Mouse (Mus musculus): ENCODE data around the gene En2.

Gene En2

GRCm38 (mm10) chr5:28165358-28166255 is at the start of gene En2:
TSS of gene En2 (plus strand) at chr5:28165694.
- no peak for DNase-seq (ENCODE audit: low read depth)

GRCm38 (mm10) chr5:28117251-28117880 is 48.1 kb upstream of the En2 start:
- no peak for DNase-seq (ENCODE audit: low read depth)

GRCm38 (mm10) chr5:28117882-28118530 is 47.5 kb upstream of the En2 start:
- no peak for DNase-seq (ENCODE audit: low read depth)

DNA sequence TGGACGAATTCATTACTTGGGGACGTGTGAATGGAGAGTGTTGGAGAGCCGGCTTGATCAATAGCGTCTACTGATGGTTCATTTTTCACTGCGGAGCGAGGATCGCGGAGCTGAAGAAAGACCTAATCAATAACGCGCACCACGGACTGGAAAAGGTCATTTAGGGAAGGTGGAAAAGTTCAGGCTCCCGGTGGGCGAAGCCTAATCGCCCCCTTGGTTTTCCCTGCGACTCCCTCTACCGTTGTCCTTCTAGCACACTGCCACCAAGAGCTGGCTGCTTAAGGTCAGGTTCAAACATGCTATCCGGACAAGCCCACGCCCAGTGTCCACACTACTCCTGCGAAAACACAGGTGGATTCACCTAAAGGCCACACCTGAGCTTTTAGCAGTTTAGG is 47.0 kb upstream of the En2 start:
- DNase-seq (ENCODE audit: low read depth) = no peak

GRCm38 (mm10) chr5:28119576-28119975 is 45.9 kb upstream of the En2 start:
- no peak for DNase-seq (ENCODE audit: low read depth)

DNA sequence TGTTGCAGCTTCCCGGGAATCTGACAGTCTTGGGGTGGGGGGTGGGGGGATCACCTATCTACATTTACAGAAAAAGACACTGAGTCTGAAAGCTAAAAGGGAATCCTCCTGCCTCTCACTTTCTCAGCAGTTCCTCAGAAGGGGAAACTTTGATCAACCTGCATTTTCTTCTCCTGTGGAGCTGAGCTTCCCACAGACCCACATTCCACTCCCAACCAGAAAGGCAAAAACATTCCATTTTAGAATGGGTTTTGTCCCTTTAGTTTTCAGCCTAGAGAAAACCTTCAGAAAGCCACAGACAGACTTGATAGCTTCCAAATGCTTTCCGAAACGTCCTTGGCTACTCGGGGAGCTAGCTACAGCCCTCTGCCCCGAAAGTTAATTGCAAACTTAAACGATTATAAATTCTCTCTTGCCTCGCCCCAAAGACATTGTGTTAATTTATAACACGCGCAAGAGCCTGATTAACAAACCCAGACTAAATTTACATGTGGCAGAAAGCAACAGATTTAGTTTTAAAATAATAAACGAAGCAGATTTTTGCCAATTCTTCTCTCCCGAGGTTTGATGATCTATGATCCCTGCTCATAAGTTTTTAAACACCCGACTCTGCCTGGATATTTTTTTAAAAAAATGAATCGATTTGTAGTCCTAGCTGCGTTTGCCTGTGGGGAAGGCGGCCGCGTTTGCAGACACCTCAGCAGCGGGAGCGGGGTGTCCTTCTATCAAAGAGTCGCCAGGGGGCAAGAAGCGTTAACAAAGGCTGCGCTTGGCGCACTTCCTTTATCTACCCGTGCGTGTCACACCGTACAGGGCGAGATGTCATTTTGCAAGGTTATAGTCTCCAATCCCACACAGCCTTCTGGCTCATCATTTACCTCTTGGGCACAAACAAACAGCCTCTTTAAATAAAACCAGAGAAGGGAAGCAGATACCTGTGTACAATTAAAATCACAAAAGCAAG is 42.7 kb upstream of the En2 start:
- DNase-seq (ENCODE audit: low read depth) = peak; percentile 40

GRCm38 (mm10) chr5:28123455-28123825 is 42.1 kb upstream of the En2 start:
- no peak for DNase-seq (ENCODE audit: low read depth)

DNA sequence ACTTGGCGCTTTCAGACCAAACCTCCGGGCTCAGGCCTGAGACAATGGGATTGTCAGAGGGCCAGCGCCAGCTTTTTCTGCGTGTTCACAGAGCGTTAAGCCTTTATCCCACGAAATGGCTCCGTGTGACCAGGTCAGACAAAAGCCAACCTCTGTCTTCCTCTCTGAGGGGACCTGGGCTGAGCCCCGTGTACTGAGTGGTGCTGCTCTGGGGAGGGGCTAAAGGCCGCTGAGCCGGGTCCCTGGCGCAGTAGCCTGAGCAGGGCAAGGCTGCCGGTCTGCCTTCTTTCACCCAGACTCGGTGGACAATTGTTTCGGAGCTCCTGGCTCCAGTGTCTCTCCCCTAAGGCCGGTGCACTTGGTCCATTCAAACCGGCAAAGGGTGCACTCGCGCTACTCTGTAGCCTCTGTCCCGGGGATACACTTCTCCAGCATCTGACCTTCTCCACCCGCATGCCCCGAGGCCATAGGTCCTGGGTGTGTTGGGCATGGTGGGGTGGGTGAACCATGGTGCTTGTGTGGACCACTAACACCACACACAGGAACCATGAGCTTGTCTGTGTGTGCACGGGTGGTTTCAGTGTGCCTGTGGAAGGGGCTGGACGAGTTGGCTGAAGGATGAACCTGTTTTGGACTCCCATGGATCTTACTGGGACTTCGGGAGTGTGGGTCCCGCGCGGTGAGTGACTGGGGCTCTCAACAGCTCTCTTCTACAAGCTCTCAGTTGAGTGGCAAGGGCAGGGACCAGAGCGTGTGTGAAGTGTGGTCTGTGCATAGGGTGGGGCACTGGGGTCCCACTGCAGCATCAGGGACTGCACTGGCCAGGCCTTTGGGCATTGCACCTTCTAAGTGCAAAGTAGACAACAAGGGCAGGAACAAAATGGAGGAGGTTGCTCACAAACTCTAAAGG is 40.9 kb upstream of the En2 start:
- DNase-seq (ENCODE audit: low read depth) = no peak

DNA sequence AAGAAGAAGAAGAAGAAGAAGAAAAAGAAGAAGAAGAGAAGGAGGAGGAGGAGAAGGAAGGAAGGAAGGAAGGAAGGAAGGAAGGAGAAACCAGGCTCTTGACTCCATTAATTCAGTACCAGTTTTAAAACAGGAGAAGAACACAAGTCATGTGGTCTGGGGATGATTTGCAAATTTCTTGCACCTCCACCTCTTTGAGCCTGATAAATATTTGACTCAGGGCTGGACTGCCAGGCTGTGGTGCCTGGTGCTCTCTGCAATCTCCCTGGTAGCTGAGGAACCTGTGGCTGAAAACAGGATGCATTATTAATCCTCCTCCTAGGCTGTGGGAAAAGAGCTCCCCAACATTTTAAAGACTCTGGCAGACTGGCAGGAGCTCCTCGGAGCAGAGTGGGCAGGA is 36.6 kb upstream of the En2 start:
- no peak for DNase-seq (ENCODE audit: low read depth)

DNA sequence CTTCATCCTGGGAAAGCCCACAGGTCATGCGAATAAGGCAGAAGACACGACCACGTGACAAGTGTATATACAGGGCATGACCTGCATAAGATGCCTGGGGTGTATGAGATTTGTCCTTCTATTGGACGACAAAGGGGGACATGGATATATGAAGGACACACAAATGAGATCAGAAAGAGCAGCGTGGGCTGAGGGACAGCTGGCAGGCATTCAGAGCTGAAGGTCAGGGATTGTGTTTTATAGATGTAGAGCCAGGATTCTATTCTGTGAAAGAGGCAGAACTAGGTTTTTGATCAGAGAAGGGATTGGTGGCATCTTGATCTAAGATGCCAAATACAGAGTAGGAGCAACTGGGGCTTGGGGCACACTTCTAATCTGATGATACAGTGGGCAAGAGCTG is 33.3 kb upstream of the En2 start:
- no peak for DNase-seq (ENCODE audit: low read depth)

GRCm38 (mm10) chr5:28136438-28136837 is 29.1 kb upstream of the En2 start:
- no peak for DNase-seq (ENCODE audit: low read depth)

GRCm38 (mm10) chr5:28144555-28144954 is 20.9 kb upstream of the En2 start:
- no peak for DNase-seq (ENCODE audit: low read depth)

- DNase-seq (ENCODE audit: low read depth) = no peak
Measured at GRCm38 (mm10) chr5:28146018-28146417, 19.5 kb upstream of the En2 start.

DNA sequence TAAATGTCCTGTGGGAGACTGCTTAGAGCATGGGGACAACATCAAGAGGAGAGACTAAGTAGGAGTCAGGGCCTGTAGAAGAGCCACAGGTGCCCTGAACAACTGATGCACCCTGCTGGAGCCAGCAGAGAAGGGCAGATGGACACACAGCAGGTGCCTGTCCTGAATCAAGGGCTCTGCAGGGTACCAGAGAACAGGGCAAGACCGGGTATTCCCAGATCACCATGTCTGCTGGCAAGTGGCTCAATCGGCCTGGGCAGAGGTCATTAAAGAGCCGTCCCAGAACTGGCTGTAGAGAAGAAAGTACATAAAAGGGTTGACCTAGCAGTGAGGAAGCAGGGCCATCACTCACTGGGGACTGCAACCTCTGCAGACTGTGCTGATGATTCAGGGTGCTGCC is 17.0 kb upstream of the En2 start:
- DNase-seq (ENCODE audit: low read depth) = no peak

- no peak for DNase-seq (ENCODE audit: low read depth)
Measured at GRCm38 (mm10) chr5:28149436-28149835, 16.1 kb upstream of the En2 start.

GRCm38 (mm10) chr5:28157044-28157730 is 8.3 kb upstream of the En2 start:
- DNase-seq (ENCODE audit: low read depth) = no peak

- DNase-seq (ENCODE audit: low read depth) = no peak
Measured at GRCm38 (mm10) chr5:28157781-28158180, 7.7 kb upstream of the En2 start.

GRCm38 (mm10) chr5:28158308-28159071 is 7.0 kb upstream of the En2 start:
- DNase-seq (ENCODE audit: low read depth) = no peak

DNA sequence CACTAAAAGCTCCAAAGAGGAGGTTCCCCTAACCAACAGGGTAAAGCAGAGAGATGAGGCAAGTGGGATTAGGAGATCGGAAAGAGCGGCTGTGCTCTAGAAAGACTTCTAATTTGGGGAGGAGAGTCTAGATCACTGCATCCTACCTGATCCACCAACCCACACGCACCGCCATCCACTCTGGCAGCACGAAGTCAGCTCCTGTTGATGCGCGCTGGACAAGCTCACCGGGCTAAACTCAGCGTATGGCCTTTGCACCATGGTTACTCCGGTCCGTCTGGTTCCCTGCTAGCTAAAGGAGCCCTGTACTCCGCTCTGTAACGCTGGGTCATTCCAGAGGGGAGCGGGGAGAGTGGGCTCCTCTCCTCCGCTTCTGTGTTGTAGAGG is 6.4 kb upstream of the En2 start:
- DNase-seq (ENCODE audit: low read depth) = no peak
